Mouse (Mus musculus) kidney, adult 2 months (tissue): ENCODE measurements around the gene Eif2b1.

Experiments used
- CTCF ChIP-seq: fragments of 200-500 bp; conservative IDR thresholded peaks from 2 replicates; pipeline ENCODE4 v1.5.1; 2011; ENCODE audit warnings: low read depth, mild to moderate bottlenecking, control low read depth, low read length, moderate library complexity, mixed read lengths; ENCODE audit not compliant: insufficient read depth, insufficient read length
- POLR2A ChIP-seq: fragments of 200-500 bp; IDR thresholded peaks from one replicate; pipeline ENCODE4 v1.6.1; 2011; ENCODE audit warnings: low read depth, low read length, control low read depth

DNA sequence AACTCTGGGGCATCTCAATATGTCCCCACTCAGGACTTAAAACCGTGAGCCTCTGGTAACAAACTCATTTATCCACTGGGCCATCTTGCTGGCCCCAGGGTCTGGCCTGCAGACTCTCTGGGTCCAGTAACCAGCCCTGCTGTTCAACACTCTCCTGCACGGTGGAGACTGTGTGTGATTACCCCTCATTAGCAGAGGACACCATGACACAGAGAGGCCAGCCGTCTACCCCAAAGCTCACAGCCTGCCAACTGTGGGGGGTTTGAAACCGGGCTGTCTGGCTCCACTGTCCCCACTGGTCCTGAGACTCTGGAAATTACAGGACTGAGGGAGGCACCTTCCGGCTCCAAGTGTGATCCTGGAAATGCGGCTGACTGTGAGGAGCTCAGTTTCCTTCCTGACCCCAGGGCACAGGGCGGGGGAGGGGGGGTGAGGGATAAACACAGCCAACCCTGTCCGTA, 49.7 kb downstream of the Eif2b1 start:
- no peak for TF ChIP-seq CTCF
- TF ChIP-seq POLR2A, result no peak
